Mouse (Mus musculus) liver, adult (tissue): ENCODE results near the gene Unc80.

ENCODE experiments used
- GATA4 ChIP-seq: IDR thresholded peaks from 2 replicates; pipeline ENCODE4 v1.6.1; 2014; ENCODE audit warnings: mild to moderate bottlenecking, low read length; ENCODE audit not compliant: insufficient replicate concordance

The Unc80 gene

DNA sequence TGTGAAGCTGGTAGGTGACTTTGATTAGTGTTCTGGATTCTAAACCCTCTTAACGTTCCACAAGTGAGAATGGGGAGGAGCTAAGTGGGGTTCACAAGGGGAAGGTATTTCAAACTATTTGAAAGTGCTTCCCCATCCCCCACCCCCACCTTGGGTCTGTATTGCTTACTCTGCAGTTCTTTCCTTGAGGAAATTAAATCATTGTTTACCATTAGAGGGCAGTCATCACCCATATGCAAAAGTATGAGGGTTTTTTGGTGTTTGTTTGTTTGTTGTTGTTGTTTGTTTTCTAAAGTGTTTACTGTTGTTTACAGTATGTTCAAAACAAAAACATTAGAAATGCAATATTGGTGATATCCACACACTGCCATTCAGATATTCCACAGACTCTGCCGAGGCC lies 210.5 kb downstream of the Unc80 start:
- no peak for TF ChIP-seq GATA4

- TF ChIP-seq GATA4: no peak
These were observed 214.8 kb downstream of the Unc80 start for GRCm38 (mm10) chr1:66682974-66683373.

DNA sequence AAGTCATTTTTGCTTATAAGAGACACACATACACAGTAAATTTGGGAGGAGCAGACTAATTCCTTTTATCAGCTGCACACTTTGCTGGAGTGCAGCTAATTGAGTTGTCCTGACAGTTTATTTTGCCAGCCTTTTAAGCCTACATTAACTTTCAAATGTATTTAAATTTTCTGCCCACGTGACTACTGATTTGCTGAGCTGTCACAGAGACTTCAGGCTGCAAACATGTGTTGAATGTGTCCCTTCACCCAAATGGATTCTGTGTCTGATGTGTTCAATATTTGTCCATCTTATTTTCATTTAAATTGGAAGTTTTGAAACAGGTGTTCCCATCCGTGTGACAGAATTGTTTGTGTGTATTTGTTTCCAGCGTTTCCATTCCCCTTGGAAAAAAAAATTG lies 223.6 kb downstream of the Unc80 start:
- no peak for TF ChIP-seq GATA4

DNA sequence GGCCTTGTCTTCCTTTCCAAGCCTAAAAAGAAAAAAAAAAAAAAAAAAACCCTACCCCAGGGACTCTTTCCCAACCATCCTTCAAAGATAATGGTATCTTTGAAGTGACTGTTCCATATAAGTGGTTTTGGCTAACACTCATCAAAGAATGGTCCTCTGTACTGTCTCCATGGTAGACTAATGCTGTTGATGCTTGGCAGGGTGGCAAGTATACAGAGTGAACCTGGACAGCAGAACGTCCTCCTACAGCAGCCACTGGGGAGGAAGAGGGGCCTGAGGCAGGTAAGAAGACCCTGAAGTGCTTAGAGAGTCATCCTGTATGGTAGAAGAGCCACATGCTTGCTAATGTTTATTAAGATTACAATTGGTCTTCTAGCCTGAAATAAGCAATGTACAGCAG lies 224.1 kb downstream of the Unc80 start:
- no peak for TF ChIP-seq GATA4

DNA sequence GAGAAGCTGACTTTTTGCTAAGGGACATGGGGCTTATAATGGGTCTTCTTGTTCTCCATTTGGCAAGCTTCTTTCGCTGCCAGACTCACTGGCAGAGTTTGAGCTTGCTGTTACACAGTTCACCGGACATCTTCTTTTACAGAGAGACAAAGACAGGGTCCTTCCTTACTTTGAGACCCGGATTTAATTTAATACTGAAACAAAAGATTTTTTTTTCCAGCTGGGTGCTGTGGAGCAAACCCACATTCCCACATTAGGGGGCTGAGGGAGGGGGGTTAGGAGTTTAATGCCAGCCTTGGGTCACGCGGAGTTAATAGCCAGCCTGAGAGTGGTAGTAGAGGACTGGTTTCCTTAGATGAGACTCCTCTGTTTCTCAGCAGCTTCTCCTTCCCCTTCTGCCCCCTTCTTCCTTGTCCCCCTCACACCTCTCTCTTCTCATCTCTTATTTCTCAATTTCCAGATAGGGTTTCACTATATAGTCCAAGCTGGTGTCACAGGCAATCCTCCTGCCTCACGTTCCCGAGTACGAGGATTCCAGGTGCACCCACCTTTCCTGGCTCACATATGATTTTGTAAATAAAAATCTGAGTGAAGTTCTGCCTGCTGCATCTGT lies 224.7 kb downstream of the Unc80 start:
- TF ChIP-seq GATA4: no peak

DNA sequence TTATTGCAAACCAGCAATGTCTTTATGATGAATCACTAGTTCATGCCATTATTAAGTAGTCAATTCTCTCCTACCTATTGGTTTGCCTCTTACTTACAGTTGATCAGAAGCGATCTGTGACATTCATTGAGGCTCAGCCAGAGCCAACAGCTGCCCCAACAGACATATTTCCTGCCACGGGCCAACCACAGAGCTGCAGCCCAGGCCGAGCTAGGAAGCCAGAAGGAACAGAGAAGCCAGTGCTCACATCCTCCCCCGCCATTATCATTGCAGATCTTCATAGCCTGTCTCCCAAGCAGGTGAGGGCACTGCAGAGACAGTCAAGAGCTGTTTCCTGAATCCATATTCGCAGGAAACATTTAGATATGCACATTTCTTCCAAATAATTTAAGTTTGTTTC lies 226.1 kb downstream of the Unc80 start:
- TF ChIP-seq GATA4: no peak

DNA sequence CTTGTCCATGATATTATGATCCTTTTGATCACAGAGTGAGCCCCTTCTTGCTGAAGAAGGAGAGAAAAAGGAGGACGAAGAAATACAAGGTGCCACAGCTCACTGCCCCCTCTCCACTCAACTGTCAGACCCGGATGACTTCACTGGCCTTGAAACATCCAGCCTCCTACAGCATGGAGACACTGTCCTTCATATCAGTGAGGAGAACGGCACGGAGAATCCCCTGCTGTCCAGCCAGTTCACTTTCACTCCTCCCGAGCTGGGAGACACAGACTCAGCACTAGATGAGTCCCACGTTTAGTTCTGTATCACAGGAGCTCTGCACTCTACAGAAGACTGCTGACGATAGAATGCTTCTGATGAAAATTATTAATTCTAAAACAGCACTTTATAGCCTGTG lies 227.1 kb downstream of the Unc80 start:
- no peak for TF ChIP-seq GATA4

GRCm38 (mm10) chr1:66700149-66700692 lies 232.1 kb downstream of the Unc80 start:
- TF ChIP-seq GATA4: no peak

DNA sequence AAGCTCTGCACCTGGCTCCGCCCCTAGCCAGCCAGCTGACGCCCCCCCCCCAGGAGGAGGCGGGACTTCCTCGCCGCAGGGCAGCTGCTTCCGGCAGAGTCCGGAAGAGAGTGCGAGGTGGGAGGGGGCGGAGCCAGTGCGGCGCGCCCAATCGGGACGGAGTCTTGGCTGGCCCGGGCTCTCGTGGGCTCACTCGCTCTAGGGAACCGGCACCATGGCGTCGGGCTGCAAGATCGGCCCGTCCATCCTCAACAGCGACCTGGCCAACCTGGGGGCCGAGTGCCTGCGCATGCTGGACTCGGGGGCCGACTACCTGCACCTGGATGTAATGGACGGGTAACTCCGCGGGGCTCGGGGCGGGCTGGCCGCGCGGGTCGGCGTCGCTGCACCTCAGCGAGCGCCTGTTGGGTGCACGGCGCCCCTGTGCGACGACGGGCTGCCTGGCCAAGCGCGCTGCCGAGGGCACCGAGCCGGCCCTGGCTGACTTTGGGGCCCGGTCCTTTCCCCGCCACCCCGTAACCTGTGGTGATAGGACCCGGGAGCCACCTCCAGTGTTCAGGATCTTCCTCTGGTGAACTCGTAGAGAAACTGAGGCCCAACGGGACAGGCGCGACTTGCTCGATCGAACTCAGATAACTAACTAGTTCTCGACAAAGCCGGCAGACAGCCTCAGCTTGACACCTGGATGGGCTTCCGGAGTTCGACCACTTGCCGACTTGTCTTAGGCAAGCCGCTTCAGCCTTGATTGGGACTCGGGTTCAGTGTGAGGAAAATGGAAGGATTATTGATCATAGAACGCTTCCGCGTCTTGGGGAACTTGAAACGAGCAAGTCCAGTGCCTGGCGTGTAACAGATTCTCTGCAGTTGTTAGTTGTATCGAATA lies 232.8 kb downstream of the Unc80 start, which contains the start of gene Rpe:
Gene Rpe, plus strand, starts transcription at position 139 of the 883 bp plus-strand sequence.
- TF ChIP-seq GATA4: no peak

- no peak for TF ChIP-seq GATA4
These were observed 233.4 kb downstream of the Unc80 start for GRCm38 (mm10) chr1:66701576-66701940.

DNA sequence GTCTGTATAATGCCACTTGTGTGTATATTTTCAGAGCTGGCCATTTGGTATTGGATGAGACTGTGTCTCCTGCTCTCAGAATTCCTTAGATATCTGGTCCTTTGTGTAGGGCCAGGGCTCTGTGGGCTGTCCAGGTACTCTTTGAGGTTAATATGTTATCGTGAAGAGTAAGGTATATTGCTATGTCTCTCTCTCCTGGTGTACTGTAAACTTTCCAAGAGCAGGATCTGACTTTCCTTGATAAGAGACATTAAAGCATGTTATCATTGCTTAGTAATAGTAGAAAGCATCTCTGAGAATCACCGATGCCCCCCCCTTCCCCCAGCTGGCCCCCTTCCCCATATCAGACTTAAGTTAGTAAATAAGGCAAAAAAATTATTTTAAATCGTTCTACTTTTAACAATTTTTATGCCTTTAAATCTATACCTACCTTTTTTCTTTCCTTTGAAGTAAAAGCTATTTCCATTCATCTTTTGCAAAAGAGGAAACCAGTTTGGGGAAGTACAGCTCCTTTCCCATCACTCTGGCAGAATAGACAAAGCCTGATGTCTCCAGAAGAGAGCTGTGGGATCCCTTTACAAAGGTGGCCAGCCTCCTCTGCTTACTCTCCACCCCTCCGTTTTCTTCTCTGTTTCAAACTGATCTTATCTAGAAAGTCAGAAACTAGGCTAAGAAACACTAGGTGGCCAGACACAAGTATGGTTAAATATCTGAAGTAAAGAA lies 234.6 kb downstream of the Unc80 start:
- TF ChIP-seq GATA4: no peak

GRCm38 (mm10) chr1:66704523-66704922 lies 236.4 kb downstream of the Unc80 start:
- no peak for TF ChIP-seq GATA4

- TF ChIP-seq GATA4: no peak
These were observed 244.7 kb downstream of the Unc80 start for GRCm38 (mm10) chr1:66712859-66713258.

DNA sequence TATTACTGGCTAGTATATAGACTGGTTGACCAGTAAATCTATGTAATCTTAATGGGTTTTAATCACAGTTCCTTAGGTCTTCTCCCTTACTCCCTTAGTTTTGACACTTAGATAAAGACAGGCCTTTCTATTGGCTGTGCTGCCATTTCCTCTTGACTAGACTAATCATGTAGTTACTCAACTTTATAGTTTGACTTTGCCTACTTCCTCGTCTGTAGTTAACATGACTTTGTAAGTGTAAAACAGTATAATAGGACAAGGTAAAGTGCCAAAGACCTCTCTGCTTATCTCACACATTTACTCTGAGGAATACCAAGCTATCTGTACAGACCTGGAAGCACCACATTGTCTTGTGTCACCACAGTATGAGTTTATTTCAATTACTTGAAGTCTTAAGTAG lies 262.4 kb downstream of the Unc80 start:
- no peak for TF ChIP-seq GATA4
